Mouse (Mus musculus): ENCODE results near the gene Rflna.

Gene Rflna

DNA sequence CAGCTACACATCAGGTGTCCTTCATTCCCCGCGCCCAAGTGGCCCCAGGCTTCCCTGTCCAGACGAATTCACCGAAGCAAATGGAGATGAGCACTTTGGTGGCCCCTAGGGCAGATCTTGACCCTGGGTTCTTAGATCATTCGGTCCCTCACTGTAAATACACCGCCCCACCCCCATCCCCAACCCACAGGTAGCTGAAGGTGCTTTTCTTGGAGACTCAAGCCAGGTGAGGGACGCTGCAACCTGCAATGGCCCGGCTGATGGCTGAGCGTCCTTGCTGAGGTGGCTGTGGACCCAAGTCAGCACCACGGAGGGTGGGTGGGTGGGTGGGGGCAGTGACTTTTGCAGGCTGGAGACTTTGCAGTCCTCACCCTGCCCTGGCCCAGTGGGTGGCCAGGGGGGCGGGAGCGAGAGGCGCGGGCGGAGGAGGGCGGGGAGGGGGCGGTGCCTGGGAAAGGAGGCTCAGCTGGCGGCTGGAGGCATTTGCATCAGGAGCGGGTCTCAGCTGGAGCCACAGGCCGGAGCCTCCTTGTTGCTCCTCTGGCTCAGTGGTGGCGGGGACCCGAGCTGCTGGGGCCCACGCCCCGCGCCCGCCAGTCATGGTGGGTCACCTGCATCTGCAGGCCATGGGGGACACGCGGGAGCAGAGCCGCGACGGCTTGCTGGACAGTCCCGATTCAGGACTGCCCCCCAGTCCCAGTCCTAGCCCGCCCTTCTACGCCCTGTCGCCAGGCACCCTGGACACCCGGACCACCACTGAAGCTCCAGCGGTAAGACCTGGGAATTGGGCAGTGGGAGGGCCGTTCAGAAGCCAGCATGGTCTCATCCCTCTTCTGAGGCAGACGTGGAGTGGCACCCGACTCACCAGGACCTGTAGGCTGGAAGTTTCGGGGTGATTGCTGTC is at the start of gene Rflna:
TSS of gene Rflna (plus strand) at position 253 of the 904 bp plus-strand sequence.
- DNase-seq (ENCODE audit: inconsistent age in 2 of 2, low spot score in 1 of 2): peak in 1 of 2 experiments; percentile 74

DNA sequence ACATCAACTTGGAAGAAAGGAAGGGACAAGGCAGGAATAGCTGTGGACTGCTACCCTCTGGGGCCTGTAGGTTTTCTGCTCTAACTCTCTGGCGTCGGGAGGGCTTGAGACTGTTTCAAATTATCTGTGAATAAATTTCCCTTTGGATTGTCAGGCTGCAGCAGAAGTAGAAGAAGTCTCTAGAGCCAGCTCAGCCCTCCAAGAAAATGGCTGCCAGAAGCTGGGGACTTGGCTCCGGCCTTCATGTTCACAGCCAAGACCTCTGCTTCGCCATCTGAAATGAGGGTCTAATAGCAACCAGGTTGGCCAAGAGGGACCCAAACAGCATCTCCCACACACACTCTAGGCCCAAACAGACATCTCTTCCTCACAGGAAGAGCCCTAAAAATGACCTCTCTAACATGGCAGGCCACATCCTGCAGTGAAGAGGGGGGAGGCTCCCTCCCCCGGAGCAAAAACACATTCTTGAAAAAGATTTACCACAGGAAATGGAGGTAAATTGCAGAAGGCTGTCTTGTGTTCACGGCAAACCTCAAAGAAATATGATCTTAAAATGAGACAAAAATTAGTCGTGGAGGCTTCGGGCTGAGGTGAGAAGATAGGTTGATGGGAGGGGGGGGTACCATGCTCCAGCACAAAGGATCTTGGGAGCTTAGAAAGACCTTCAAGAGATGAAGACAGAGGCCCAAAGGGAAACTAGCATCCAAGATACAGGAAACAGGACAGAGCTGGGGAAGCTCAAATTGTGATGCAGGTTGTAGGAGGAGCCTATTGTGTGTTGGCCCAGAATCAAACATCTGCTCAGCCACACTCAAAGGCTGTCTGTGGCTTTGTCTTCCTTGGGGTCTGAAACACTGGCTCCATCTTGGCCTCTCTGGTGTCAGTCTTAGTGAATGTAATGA is 48.4 kb upstream of the Rflna start:
- DNase-seq (ENCODE audit: inconsistent age in 2 of 2, low spot score in 1 of 2): no peak

DNA sequence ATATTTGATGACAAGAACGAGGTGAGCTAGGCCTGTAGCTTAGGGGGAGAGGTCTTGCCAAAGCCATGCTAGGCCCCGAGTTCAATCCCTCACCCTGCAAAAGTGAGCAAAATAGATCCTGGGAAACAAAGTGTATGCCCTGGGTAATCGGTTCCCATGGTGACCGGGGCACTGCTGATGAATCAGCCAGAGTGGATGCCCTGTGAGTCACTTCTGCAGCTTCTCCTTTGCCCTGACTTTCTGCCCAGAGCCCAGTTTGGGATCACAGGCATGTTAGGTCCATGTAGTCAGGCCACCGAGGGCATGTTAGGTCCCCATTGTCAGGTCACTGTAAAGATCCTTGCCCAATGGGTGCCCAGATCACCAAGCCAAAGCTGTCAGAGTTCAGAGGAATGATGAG is 45.5 kb upstream of the Rflna start:
- DNase-seq (ENCODE audit: inconsistent age in 2 of 2, low spot score in 1 of 2): peak; percentile 83 to 90

DNA sequence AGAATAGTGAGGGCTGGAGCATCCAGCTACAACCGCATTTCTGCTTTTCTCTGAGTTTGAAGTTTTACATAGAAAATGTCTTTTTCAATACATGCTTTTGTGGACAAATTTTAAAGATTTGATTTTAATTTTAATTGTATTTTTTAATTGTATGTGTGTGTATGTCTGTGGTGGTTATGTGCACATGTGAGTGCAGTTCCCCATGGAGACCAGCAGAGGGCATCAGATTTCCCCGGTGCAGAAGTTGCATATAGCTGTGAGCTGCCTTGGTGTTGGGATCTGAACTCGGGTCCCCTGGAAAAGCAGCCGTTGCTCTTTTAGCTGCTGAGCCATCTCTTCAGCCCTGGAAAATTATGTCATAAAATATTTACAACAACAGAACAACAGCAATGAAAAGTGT is 43.9 kb upstream of the Rflna start:
- DNase-seq (ENCODE audit: inconsistent age in 2 of 2, low spot score in 1 of 2): no peak

DNA sequence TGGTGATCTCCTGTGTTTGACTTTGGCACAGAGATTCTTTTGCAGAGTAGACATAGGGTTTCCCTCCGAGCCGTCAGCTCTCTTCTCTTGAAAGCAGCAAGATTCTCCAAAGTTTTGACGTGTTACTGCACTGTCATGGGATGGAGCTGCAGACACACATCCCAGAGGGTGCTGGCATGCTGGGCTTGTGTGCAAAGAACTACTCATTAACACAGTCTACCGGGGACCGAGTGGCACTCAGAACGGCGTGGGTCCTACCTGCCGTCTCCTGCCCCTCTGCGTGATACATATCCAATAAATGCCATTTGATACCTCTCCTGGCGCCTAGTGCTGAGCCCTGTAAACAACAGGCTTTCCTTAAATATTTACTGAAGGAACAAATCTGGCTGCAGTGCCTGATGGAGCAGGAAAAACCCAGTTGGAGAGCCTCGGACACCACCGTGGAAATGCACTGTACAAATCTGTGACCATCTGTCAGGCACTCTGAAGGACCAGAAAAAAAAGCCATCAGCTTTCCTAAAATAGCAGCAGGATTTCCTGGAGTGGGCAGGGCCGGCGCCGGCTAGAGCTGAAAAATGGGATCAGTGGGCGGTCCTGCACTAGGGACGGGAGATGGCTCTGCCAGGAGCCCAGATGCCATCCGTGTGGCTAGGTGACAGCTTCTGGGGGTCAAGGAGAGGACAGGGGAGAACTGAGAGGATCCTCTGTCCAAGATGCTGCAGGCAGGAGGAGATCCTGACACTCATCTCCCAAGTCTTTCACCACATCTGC is 42.7 kb upstream of the Rflna start:
- peak; percentile 84 to 92 for DNase-seq (ENCODE audit: inconsistent age in 2 of 2, low spot score in 1 of 2)

DNA sequence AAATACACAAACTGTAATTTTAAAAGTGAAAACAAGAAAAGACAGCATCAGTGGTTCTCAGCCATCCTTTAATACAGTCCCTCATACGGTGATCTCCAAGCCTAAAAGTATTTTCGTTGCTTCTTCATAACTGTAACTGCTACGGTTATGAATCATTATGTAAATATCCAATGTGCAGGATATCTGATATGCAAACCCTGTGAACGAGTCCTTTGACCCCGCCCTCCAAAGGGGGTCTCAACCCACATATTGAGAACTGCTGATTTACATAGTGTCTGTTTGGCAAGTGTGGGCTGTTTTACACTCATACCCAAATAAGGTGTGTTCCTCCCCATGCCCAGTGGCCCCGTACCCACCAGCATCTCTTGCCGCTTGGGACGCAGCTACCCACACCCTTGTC is 41.6 kb upstream of the Rflna start:
- DNase-seq (ENCODE audit: inconsistent age in 2 of 2, low spot score in 1 of 2): peak in 1 of 2 experiments; percentile 26

DNA sequence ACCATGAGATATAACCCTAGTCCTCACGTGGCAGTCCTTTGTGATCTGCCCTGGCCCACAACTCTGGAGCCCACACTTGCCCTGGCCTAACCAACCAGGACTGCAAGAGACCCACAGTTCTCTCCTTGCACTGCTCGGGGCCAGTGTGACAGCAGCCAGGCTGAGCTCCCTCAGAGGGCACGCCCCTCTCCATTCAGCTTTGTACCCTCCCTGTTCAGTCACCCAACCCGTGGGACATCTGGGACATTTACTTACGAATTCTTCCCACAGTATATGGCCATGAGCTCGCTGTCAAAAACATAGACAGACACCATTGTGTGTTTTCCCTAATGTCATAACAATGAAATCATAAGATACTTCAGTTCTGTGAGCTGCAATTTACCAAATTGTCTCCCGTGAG is 40.3 kb upstream of the Rflna start:
- DNase-seq (ENCODE audit: inconsistent age in 2 of 2, low spot score in 1 of 2): peak in 1 of 2 experiments; percentile 24

DNA sequence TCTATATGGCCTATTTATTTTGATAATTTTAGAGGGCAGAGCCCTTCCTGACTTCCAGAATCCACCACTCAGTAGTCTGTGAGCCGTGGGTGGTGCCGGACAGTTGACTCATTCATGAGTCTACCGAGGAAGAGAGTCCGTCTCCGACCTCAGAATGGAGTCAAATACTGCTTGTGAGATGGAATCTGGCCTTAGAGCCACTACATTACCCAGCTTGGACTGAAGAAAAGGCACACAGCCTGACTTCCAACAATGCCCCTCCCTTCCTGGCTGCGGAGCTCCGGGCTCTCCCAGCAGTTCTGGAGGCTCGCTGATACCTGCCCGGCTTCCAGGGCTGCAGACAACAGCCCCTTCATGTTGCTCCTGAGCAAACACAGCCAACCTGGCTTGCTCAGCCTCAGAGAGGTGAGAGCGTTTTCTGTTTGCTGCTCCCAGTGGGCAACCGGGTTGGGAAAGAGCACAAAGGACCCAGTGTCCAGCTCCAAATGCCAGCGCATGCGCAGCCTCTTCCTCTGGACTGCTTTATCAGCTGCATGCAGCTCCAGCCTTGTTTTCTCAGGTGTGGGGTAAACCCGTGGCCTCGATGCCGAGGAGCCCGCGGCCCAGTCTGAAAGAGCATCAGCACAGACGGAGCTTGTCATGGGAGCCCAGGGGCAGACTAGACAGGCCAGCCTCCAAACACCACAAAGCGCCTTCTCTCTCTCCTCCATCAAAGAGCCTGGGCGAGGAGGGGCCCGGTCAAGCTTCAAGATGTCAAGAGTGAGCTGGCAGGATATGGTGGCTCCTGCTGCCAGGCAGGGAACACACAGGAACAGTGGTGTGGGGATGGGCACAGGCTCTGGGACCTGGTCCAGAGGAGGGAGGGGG is 39.0 kb upstream of the Rflna start:
- DNase-seq (ENCODE audit: inconsistent age in 2 of 2, low spot score in 1 of 2): peak; percentile 45 to 65

DNA sequence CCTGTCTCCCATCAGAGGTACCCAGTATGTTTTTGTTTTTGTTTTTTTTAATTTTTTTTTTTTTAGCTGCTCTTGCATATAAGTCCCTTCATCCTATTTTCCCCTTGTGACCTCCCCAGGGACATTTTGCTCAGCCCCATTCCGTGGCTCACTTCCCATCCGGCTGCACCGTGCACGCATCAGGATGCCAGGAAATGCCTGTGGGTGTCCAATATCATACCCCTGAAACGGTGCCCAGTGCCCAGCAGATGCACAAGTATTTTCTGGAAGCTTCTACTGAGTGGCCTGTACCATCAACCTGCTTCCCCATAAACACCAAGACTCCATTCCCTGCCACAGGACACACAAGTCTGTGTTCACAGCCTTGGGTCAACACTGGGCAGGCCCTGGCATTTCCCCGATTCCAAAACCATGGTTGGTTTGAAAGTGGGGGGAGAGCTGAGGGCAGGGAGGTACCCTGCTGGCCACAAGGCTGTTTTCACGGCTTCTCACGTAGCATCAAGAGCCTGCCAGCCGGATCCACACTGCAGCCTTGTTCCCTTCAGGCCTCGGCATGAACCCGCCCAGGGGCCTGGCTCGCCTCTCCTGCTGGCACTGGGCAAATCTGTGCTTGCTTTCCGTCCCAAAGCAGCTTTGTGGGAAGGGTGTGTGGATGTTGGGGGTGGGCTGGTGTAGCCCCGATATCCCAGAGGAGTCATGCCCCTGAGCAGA is 36.2 kb upstream of the Rflna start:
- peak in 1 of 2 experiments; percentile 22 for DNase-seq (ENCODE audit: inconsistent age in 2 of 2, low spot score in 1 of 2)

DNA sequence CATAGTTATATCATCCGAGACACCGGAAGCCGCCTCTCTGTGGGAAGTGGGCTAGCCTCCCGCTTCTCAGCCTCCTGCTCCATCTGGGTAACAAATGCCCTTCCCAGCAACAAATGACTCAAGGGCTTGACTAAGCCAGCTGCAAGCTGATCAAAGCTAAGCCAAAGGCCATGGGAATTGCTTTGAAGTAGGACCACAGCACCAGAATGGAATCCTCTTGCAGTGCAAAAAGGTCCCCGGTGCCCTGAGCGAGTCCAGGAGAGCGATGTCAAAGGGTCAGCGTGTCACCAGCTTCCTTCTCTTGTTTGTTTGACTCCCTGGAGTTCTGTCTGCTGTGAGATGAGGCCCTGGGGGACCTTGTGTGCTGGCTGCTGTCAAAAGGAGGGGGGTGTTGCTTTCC is 33.2 kb upstream of the Rflna start:
- peak; percentile 79 to 90 for DNase-seq (ENCODE audit: inconsistent age in 2 of 2, low spot score in 1 of 2)

DNA sequence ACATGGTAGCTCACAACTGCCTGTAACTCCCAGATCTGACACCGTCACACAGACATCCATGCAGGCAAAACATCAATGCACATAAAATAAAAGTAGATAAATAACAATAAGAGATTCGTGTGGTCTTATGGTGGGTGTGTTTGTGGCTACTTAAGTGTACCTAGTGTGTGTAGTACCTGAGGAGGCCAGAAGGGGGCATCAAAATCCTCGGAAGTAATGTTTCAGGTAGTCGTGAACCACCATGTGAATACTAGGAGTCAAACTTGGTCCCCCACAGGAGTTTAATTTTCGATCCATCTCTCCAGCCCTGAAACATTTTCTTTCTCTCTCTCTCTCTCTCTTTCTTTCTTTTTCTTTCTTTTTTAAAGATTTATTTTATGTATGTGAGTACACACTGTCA is 16.8 kb upstream of the Rflna start:
- no peak for DNase-seq (ENCODE audit: inconsistent age in 2 of 2, low spot score in 1 of 2)

DNA sequence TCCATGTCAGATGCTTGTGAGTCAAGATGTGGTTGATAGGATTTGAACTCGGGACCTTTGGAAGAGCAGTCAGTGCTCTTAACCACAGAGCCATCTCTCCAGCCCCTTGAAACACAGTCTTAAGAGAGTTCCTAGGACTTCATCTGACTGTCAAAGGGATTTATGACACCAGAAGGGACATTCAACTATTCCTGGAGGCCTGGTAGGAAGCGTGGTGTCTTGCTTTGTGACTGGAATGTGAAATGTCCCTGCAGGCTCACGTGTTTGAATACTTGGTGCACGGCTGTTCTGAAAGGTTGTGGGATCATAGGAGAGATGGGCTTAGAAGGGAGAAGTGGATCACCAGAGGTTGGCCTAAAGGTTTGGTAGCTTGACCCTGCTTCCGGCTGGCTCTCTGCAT is 16.4 kb upstream of the Rflna start:
- peak in 1 of 2 experiments; percentile 40 for DNase-seq (ENCODE audit: inconsistent age in 2 of 2, low spot score in 1 of 2)

DNA sequence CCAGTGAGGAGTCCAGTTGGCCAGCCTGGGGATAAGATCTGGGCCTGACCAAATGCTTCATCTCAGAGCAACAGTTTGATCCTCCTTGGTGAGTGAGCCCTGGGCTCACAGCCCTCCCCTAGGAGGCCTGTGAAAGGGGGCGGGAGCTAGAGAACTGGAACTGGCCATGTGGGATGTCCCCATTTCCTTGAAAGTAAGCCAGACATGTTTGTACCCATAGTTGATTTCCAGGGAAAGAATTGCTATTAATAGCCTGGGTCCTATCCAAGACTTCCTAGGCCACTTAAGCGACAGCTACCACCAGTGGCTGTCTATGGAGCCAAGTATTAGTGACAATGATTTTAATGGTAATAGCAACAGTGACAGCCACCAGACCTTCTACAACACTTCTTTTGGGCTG is 13.3 kb upstream of the Rflna start:
- peak in 1 of 2 experiments; percentile 52 for DNase-seq (ENCODE audit: inconsistent age in 2 of 2, low spot score in 1 of 2)

DNA sequence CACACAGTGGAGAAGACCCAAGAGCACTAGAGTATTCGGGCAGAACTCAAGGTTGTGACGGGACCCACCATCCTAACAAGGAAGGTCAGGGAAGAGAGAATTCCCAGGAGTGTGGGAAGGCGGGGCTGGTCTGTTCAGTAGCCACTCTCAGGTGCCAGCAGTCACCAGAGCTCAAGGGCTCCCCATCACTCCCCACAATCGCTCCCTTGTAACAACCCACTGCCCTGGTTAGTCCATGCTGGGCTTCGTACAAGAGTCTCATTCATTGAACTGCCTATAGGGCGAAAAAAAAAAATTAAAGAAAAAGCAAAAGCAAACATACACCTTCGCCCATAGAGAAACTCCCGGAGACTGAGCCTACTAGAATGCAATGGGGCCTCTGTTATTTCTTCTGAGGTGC is 10.7 kb upstream of the Rflna start:
- DNase-seq (ENCODE audit: inconsistent age in 2 of 2, low spot score in 1 of 2): no peak

DNA sequence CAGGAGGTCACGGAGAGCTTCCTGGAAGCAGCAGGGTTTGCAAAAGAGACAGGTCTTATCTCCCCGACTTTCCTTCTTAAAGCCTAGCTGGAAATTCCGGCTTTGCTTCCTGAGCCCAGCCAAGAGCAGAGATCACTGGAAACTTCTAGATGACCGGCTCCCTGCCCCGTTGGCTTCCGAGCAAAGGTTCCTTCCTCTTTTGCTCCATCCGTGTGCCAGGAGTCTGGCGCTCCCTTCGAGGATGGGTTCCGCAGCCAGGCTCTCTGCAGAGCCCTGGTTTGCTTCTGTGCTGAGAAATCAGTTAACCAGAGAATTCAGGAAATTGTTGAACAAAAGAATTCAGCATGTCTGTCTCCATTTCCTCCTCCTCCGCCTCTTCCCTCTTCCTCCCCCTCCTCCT is 10.1 kb upstream of the Rflna start:
- peak in 1 of 2 experiments; percentile 67 for DNase-seq (ENCODE audit: inconsistent age in 2 of 2, low spot score in 1 of 2)

DNA sequence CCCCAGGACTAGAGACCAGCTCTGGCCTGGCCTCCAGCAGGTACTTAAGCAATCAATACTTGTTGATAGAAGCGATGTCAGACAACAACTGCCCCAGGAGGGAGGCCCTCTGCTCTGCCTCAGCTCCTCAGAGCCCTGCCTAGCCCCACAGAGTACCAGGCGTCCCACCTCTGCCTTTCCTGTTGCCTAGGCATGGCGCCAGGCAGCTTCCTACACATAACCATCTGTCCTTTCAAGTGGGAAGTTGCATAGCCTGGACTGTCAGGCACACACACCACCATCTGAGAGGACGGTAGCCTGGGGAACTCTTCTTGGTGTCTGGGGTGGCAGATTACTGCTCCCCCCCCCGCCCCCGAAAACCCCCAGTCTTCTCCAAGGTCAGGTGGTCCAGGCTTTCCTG is 6.2 kb upstream of the Rflna start:
- DNase-seq (ENCODE audit: inconsistent age in 2 of 2, low spot score in 1 of 2): peak in 1 of 2 experiments; percentile 64

DNA sequence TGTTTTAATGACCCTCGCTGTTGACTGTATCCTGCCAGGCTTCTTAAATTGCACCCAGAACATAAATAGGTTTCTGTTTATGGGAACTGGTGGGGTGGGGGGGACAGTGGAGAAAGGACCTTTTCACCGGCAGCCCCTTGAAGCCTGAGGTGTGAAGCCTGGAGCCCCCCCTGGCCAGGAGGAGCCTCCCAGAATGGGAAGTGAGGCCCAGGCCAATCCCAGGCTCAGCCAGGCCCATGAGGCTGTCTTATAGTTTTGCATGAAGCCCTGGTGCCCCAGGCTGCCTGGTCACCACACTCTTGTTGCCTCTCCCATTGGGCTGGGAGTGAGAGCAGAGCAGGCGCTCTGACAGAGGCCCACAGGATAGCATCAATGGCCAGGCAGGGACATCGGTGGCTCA is 5.1 kb upstream of the Rflna start:
- no peak for DNase-seq (ENCODE audit: inconsistent age in 2 of 2, low spot score in 1 of 2)

DNA sequence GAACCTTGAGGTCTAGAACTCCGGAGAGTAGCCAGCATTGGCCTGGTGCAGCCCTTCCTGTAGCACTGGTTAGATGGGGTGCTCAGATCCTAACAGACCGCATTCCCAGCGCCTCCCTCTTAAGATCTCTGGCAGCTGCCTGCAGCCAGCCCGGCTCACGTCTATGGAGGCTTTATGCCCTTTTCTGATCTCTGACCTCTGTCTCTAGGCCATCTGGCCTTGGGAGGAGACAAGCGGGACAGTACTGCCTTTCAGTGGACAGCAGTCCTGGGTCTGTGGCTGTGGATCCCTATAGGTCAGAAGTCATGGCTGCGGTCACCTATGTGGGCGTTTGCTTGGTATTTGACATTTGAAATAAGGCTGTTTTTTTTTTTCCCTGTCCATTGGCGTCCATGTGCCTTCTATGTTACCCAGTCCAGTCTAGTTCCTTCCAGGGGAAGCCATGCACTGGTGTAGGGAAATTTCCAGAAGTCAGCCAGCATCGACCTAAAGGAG is 2.2 kb upstream of the Rflna start:
- DNase-seq (ENCODE audit: inconsistent age in 2 of 2, low spot score in 1 of 2): peak in 1 of 2 experiments; percentile 26

DNA sequence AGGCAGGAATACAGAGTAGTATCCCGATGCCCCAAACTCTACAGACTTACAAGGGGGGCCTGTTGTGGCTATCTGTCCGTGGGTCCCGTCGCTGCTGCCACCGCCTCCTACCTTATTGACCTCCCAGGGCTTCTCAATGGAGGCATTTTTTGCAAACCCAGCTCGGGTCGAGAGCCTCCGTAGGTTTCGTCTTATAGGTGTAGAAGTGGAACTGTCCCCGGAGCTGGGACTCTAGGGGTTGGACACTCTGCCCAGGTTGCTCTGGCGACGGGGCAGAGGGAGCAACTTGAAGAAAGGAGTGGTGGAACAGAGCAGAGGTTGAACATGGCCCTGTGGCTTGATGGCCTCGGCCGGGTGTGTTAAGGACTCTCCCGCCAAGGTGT is 843 bp downstream of the Rflna start:
- DNase-seq (ENCODE audit: inconsistent age in 2 of 2, low spot score in 1 of 2): peak; percentile 13 to 53

All from adrenal gland, adult (tissue).